ENCODE assay signal across 17 mouse cellular contexts in the genomic region with DNA sequence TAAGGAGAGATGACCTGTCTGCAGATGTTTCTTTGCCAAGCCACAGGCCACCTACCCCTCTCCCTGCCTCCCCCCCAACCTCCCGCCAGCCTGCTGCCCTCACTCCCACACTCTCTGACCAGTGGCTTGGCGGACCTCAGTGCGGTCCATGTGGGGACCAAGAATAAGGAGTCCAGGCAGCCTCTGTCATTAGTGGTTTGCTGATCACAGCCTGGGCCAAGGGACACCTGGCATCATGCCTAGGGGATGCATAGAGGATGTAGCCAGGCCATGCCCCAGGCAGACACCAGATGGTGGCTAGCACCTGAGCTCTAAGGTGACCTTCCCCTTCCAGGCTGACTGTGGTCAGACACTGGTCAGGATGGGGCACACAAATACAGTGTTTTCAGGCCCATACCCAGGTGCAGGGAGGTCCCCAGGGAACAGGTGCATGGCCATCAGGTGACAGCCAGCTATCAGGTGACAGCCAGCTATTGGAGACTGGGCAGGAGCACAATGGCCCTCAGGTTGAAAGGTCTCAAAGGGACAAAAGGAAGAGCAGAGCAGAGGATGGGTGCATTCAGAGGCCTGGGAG. TPM values are rescaled to one million over a fixed set of nuclear protein-coding genes. Genes with fewer than 3 reads are reported as not detected.
DNase-seq lines count a peak whose midpoint lies in the region; ATAC-seq lines count a peak whose summit lies in the region.
"Had no signal": no experiment of that assay in that cellular context is flagged by ENCODE, and none has a peak within 500 bp of the region (broad histone marks: within the 10 kb centered on the region; RNA-seq: fewer than 3 reads in every experiment).

No protein-coding gene starts in this region.

- H3K36me3 ChIP-seq in kidney, embryonic 15.5 days: no peaks in the 10 kb centered on the region
- H3K36me3 ChIP-seq: G1E; midbrain, embryonic 12.5 days; neural tube, embryonic 15.5 days had no signal

- H3K4me3 ChIP-seq in kidney, embryonic 15.5 days (replicated peaks): no peak overlapping the region
- H3K4me3 ChIP-seq: midbrain, embryonic 12.5 days; neural tube, embryonic 15.5 days had no signal

- ATAC-seq in kidney, embryonic 15.5 days (replicated peaks; ENCODE audit: low FRiP score): 0 out of 2 replicates have a peak, but pooled peaks have one; percentile 22
- ATAC-seq: hindbrain, postnatal 0 days; liver, postnatal 0 days had no signal

- no peaks in the 10 kb centered on the region for H3K9me3 ChIP-seq in kidney, embryonic 15.5 days (replicated peaks)
- H3K9me3 ChIP-seq: G1E; midbrain, embryonic 12.5 days; neural tube, embryonic 15.5 days had no signal

- H3K27ac ChIP-seq in kidney, embryonic 15.5 days: no peak overlapping the region
- H3K27ac ChIP-seq: hindbrain, postnatal 0 days; midbrain, embryonic 12.5 days; neural tube, embryonic 15.5 days had no signal

- WGBS in kidney, embryonic 15.5 days: 59% methylated on average over 3 of the region's 3 CpGs

- no peaks in the 10 kb centered on the region for H3K27me3 ChIP-seq in kidney, embryonic 15.5 days
- H3K27me3 ChIP-seq: neural tube, embryonic 15.5 days had no signal

- no peak overlapping the region for H3K9ac ChIP-seq in kidney, embryonic 15.5 days
- H3K9ac ChIP-seq: liver, postnatal 0 days; midbrain, embryonic 12.5 days; neural tube, embryonic 15.5 days had no signal

- DNase-seq in kidney, postnatal 36 days: no peak
- peak; percentile 29 for DNase-seq in A20 (ENCODE audit: low read depth, low spot score)
- peak; percentile 89 for DNase-seq in brain, adult 2 months (ENCODE audit: low read depth, low spot score)
- DNase-seq in cerebellum, adult 9-11 months: peak; percentile 89
- no peak for DNase-seq in thymus, postnatal 14 days
- DNase-seq in kidney, adult 18-20 months: no peak
- DNase-seq: gastrocnemius, postnatal 25 days; heart, postnatal 36 days; kidney, adult 11 months; kidney, postnatal 14 days; liver, postnatal 0 days had no signal

- H3K4me2 ChIP-seq in kidney, embryonic 15.5 days: no peak overlapping the region
- H3K4me2 ChIP-seq: heart, embryonic 11.5 days; midbrain, embryonic 12.5 days; neural tube, embryonic 15.5 days had no signal

- peaks cover 9% of the 10 kb centered on the region for H3K4me1 ChIP-seq in kidney, embryonic 15.5 days

RNA-seq across cellular contexts. Expression of a gene that starts 5.8 kb away (rescaled TPM):
- 57.5 and 59.8 TPM in 2 replicates for polyA plus RNA-seq in kidney, embryonic 15.5 days (2015; fragmentation: Nextera tagmentation; extraction: Ambion mirVana)

RNA-seq across cellular contexts. Expression of a gene that starts 33.7 kb away (rescaled TPM):
- polyA plus RNA-seq in kidney, embryonic 15.5 days (2015; fragmentation: Nextera tagmentation; extraction: Ambion mirVana): 1.2 and 1.4 TPM in 2 replicates
- polyA plus RNA-seq: G1E had no signal

RNA-seq across cellular contexts. Expression of a gene that starts 34.3 kb away (rescaled TPM):
- polyA plus RNA-seq in kidney, embryonic 15.5 days (2015; fragmentation: Nextera tagmentation; extraction: Ambion mirVana): 45.7 and 47.2 TPM in 2 replicates

Comparison
In these comparisons a context has a peak if more than half of its experiments do, and no peak if none do; other contexts are left out.
1. DNase-seq: peak in A20 (single experiment), brain, adult 2 months (single experiment) and cerebellum, adult 9-11 months (single experiment); none in kidney, postnatal 36 days (0 of 2), thymus, postnatal 14 days (single experiment) and kidney, adult 18-20 months (single experiment).